Mouse (Mus musculus) stomach, embryonic 14.5 days (tissue): Measurements from ENCODE around the gene Pagr1a. TPM values are rescaled to one million over a fixed set of nuclear protein-coding genes. Genes with fewer than 3 reads are reported as not detected.

Source experiments
- ATAC-seq: fragments of 200-750 bp; cut with Nextera tagmentation; 2 replicates; pipeline ENCODE4 v1.8.0; 2017; ENCODE audit warnings: low read depth, moderate TSS enrichment; ENCODE audit not compliant: insufficient number of reproducible peaks, insufficient read depth, low FRiP score
- H3K27ac ChIP-seq: fragments of 300-500 bp; sonication (generic); 2 replicates; pipeline ENCODE4 v1.5.1; 2014; ENCODE audit warnings: mild to moderate bottlenecking, low read length, moderate library complexity, mixed read lengths
- H3K27me3 ChIP-seq: fragments of 300-500 bp; sonication (generic); 2 replicates; pipeline ENCODE4 v1.6.1; 2014; ENCODE audit warnings: low read length, control low read depth, mixed read lengths; ENCODE audit not compliant: control insufficient read depth, insufficient read depth
- H3K36me3 ChIP-seq: fragments of 300-500 bp; sonication (generic); 2 replicates; pipeline ENCODE4 v1.6.1; 2014; ENCODE audit warnings: mild to moderate bottlenecking, control low read depth, low read length, moderate library complexity, mixed read lengths; ENCODE audit not compliant: control insufficient read depth, insufficient read depth
- H3K4me1 ChIP-seq: fragments of 300-500 bp; sonication (generic); 2 replicates; pipeline ENCODE4 v1.6.1; 2014; ENCODE audit warnings: low read length, control low read depth, mixed read lengths; ENCODE audit not compliant: control insufficient read depth, insufficient read depth
- H3K4me2 ChIP-seq: fragments of 300-500 bp; sonication (generic); replicated peaks from 2 replicates; pipeline ENCODE4 v1.6.1; 2014; ENCODE audit warnings: low read depth, low read length, control low read depth
- H3K4me3 ChIP-seq: fragments of 300-500 bp; sonication (generic); 2 replicates; pipeline ENCODE4 v1.5.1; 2014; ENCODE audit warnings: low read depth, low read length, control low read depth
- H3K9ac ChIP-seq: fragments of 300-500 bp; sonication (generic); replicated peaks from 2 replicates; pipeline ENCODE4 v1.6.1; 2014; ENCODE audit warnings: low read depth, mild to moderate bottlenecking, control low read depth, low read length, moderate library complexity, mixed read lengths
- H3K9me3 ChIP-seq: fragments of 300-500 bp; sonication (generic); 2 replicates; pipeline ENCODE4 v1.6.1; 2016; ENCODE audit warnings: low read depth, low read length, control low read depth; ENCODE audit not compliant: control insufficient read depth
- WGBS: fragments of 180-500 bp; shearing (Covaris S2); extraction: QIAGEN DNeasy Blood & Tissue Kit; methylation state at CpG from one replicate; pipeline ENCODE4 v1.1.7; 2014; 5-methylcytosine and 5-hydroxymethylcytosine counted together
- polyA plus RNA-seq: library from polyadenylated mRNA; unstranded; fragments of >200 nt; fragmentation: Nextera tagmentation; extraction: Ambion mirVana; gene quantifications from 2 replicates; pipeline ENCODE4 v1.2.1, GENCODE M21; 2014

Gene Pagr1a
- polyA plus RNA-seq, 1 experiment from 2014 or later, result 55.8 TPM

DNA sequence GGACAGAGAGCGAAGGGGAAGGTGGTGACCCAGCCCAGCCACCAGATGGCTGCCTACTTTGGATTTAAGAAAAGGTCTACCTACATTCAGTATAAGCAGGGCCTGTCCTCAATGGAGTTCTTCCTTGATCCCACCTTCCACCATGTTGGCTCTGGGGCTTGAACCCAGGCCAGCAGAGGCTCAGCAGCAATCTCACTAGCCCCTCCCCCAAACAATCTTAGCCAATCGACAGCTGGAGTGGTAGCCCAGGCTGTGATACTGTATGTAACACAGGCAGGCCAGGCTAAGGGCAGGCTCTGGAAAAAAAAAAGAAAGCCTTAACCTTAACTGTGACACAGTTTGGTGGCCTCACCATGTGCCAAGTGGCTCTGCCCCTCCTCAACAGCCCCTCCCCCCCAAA lies 5.4 kb downstream of the Pagr1a start:
- Histone ChIP-seq H3K9me3 (no peaks in the 10 kb centered on the region), H3K4me1 (peaks cover 37% of the 10 kb centered on the region), H3K27ac (no peak overlapping the region), H3K27me3 (no peaks in the 10 kb centered on the region), H3K4me2 (no peak overlapping the region), H3K36me3 (peaks cover 12% of the 10 kb centered on the region), H3K9ac (no peak overlapping the region), H3K4me3 (no peak overlapping the region)
- no peak for ATAC-seq
- WGBS, result 67% methylated on average over 2 of the region's 2 CpGs

DNA sequence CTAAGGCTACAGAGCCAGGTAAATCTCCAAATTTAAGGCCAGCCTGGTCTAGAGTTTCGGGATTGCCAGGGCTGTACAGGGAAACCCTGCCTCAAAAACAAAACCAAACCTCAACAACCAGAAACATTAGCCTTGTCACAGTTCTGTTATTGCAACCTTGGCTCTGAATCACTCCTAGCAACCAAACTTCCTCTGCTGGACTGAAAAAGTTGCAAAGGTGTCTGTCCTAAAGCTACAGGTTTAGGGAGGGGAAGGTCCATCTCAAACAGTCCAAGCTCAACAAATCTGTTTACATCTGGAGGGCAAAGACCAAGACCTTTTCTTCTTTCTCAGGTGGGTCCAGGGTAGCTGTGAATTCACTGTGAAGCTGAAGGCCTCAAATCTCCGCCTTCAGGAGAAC lies 6.1 kb downstream of the Pagr1a start:
- no peak for ATAC-seq
- no peak overlapping the region for H3K27ac ChIP-seq
- H3K9ac ChIP-seq, result no peak overlapping the region
- H3K4me3 ChIP-seq, result no peak overlapping the region
- H3K36me3 ChIP-seq, result peaks cover 12% of the 10 kb centered on the region
- WGBS, result 92% methylated on average over 2 of the region's 2 CpGs
- no peaks in the 10 kb centered on the region for H3K27me3 ChIP-seq
- no peak overlapping the region for H3K4me2 ChIP-seq
- H3K4me1 ChIP-seq, result peaks cover 35% of the 10 kb centered on the region
- no peaks in the 10 kb centered on the region for H3K9me3 ChIP-seq

DNA sequence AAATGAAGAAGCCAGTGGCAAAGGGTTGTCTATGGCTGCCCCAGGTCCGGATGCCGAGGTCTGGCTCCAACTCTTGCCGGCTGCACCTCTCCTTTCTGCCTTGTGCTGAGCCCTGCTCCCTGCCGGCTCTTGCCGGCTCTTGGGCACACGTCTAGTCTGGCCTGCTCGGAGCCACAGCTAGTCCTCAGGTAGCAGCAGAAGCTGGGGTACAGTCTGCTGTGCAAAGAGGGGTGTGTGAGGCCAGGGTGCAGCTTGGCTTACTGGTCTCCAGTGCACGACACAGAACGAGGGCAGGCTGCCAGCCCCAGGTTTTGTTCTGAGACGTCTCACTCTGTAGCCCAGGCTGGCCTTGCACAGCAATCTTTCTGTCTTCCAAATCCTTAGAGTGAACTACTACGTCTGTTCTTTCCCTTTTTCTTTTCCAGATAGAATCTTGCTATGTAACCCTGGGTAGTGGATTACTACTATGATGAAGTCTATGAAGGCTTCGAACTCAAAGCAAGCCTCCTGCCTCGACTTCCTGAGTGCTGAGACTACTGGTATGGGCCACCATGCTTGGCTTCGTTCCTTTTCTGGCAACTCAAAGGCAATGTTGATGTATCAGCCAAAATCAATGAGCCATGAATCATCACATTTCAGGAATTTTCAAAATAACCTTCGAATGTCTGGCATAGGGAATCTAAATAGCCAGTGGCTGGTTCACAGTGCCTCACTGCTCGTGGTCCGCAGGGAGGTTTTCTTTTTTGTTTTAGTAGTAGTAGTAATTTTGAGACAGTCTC lies 7.7 kb downstream of the Pagr1a start:
- peaks cover 4% of the 10 kb centered on the region; the same call in 1 of the 2 replicates for H3K36me3 ChIP-seq
- ATAC-seq, result no peak
- no peak overlapping the region for H3K4me2 ChIP-seq
- H3K9ac ChIP-seq, result no peak overlapping the region
- H3K27me3 ChIP-seq, result no peaks in the 10 kb centered on the region
- H3K27ac ChIP-seq, result peak overlapping the region; percentile 91
- H3K4me3 ChIP-seq, result no peak overlapping the region
- peaks cover 21% of the 10 kb centered on the region for H3K4me1 ChIP-seq
- no peaks in the 10 kb centered on the region for H3K9me3 ChIP-seq
- WGBS, result 82% methylated on average over 17 of the region's 17 CpGs

DNA sequence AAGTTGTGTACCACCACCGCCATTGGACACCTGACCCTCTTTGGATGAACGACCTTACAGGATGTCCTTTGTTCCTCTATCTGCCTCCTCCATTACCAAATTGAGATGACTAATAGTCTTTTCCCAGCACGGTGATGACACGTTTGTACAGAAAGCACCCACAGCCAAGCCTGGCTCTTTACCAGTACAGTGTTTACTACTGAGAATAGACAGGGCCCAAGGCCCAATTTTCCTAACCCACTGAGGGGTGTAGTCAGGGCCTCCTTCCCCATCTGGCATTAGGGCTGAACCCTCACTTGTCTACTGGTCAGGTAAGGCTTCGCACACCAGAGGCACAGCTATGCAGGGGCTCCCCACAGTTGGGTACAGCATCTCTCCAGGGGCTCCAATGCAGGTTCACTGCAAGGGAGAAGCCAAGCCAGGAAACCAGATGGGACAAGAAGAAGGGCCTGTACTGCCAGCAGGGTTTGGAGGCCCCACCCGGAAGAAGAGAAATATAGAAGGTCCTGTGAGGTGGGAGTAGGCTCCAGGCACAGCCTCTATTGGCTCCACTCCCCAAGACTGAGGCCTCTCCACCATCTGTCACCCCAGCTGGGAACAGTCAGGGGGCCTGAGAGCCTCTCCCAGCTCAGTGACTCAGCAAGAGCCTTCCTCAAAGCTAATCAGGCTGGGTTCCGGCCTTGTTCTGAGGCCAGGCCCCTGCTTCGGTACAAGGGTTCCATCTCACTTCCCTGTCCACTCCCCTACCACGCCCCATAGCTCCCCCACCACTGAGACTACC lies 8.7 kb downstream of the Pagr1a start:
- H3K9ac ChIP-seq, result no peak overlapping the region
- no peak overlapping the region for H3K4me2 ChIP-seq

DNA sequence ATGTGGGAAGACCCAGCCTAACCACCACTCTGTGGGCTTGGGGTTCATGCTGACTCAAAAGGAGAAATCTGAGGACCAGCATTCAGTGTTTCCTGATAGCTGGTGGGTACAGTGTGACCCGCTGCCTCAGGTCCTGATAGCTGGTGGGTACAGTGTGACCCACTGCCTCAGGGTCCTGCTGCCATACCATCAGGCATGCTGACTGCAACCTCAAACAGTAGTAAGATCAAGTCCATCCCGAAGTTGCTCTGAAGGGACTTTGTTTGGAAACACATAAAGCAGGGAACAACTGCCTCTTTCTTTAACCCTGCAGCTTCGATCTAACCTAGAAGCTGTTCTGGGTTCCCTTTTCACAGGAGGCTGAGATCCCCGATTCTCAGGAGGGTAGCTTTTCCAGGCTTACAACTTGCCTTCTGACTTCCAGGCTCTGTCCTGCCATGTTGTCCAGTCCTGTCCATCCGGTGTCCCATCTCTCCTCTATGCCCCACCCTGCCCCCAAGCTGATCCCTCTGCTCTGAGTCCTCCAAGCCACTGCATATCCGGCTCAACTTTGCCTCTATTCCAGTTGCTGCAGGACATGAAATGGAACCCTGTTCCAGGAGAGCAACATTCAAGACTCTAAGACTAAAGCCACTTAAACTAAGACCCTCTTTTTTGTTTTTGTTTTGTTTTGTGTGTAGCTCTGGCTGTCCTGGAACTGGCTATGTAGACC lies 9.7 kb downstream of the Pagr1a start:
- H3K9ac ChIP-seq, result no peak overlapping the region
- no peaks in the 10 kb centered on the region; the same call in 1 of the 2 replicates for H3K36me3 ChIP-seq
- no peak overlapping the region for H3K4me2 ChIP-seq
- peaks cover 15% of the 10 kb centered on the region for H3K4me1 ChIP-seq
- no peak overlapping the region; the same call in 1 of the 2 replicates for H3K27ac ChIP-seq
- H3K4me3 ChIP-seq, result no peak overlapping the region
- H3K27me3 ChIP-seq, result no peaks in the 10 kb centered on the region
- H3K9me3 ChIP-seq, result no peaks in the 10 kb centered on the region
- ATAC-seq, result no peak
- 84% methylated on average over 6 of the region's 6 CpGs for WGBS

More for the DNA sequence above, 8.7 kb downstream of the Pagr1a start:
- peak overlapping the region; percentile 91 for H3K27ac ChIP-seq
- no peaks in the 10 kb centered on the region for H3K27me3 ChIP-seq
- 41% methylated on average over 9 of the region's 9 CpGs for WGBS
- no peaks in the 10 kb centered on the region for H3K9me3 ChIP-seq
- peaks cover 4% of the 10 kb centered on the region; the same call in 1 of the 2 replicates for H3K36me3 ChIP-seq
- no peak overlapping the region for H3K4me3 ChIP-seq
- peak; percentile 94 for ATAC-seq
- H3K4me1 ChIP-seq, result peaks cover 15% of the 10 kb centered on the region

DNA sequence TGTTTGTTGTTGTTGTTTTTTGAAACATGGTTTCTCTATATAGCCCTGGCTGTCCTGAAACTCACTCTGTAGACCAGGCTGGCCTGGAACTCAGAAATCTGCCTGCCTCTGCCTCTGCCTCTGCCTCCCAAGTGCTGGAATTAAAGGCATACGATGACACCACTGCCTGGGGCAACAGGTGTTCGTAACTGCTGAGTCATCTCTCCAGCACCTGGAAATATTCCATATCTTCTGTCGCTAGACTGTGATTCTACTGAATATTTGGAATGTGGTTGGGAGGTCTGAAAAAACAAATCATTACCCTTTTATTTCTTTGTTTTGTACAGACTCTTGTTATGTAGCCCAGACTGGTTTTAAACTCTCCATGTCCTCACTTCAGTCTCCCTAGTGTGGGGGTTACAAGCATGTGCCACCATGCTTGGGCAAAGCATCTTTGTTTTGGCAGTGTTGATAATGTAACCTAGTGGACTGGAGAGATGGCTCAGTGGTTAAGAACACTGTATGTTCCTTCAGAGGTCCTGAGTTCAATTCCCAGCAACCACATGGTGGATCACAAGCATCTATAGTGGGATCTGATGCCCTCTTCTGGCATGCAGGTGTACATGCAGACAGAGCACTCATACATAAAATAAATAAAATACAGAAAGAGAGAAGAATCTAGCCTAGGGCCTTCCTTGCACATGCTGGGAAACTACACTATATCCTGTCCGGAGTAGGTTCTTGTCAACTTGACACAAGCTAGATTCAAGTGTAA lies 12.9 kb downstream of the Pagr1a start:
- no peaks in the 10 kb centered on the region for H3K27me3 ChIP-seq
- H3K4me1 ChIP-seq, result peaks cover 12% of the 10 kb centered on the region
- WGBS, result 81% methylated on average over 4 of the region's 4 CpGs
- ATAC-seq, result no peak
- H3K27ac ChIP-seq, result no peak overlapping the region
- H3K9me3 ChIP-seq, result no peaks in the 10 kb centered on the region
- no peak overlapping the region for H3K4me2 ChIP-seq
- no peaks in the 10 kb centered on the region for H3K36me3 ChIP-seq
- H3K9ac ChIP-seq, result no peak overlapping the region
- no peak overlapping the region for H3K4me3 ChIP-seq

DNA sequence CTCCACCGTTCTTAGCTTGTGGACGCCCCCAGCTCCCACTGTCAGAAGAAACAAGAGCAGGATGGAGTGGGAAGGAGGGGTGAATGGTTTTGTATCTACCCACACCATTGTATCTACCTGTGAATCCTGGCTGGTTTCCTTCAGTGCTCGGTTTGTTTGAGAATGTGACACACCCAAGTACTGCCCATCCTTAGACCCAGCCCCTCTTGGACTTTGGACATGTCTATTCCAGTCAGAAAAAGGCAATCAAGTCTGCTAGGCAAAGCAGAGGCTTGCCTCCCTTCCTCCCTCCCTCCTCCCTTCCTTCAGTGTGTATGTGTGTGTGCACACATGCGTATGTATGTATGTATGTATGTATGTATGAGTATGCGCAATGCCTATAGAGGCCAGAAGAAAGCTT lies 13.5 kb downstream of the Pagr1a start:
- Histone ChIP-seq H3K4me2 (no peak overlapping the region), H3K4me1 (peaks cover 5% of the 10 kb centered on the region), H3K4me3 (no peak overlapping the region), H3K36me3 (no peaks in the 10 kb centered on the region), H3K27ac (no peak overlapping the region), H3K9ac (no peak overlapping the region), H3K27me3 (no peaks in the 10 kb centered on the region), H3K9me3 (no peaks in the 10 kb centered on the region)
- ATAC-seq, result no peak
- 81% methylated on average over 5 of the region's 5 CpGs for WGBS

DNA sequence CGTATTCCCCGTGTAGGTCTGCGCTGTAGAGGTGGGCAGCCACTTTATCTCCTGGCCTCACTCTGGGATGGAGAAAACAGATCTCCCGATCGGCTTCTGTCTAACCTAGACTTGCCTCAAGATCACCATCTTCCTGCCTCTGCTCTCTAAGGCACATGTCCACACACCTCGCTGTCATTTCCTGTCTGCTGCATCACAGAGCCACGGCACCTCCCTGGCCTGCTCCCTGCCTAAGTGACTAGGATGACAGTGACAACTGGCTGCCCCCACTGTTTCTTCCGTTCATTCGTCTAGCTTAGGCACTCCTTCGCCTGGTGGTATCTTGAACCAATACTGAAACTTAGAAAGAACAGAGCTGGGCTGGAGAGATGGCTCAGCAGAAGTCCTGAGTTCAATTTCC lies 17.6 kb downstream of the Pagr1a start:
- Histone ChIP-seq H3K4me1 (no peaks in the 10 kb centered on the region), H3K4me2 (no peak overlapping the region), H3K27ac (no peak overlapping the region), H3K27me3 (no peaks in the 10 kb centered on the region), H3K36me3 (no peaks in the 10 kb centered on the region), H3K4me3 (no peak overlapping the region), H3K9me3 (no peaks in the 10 kb centered on the region), H3K9ac (no peak overlapping the region)
- 77% methylated on average over 10 of the region's 10 CpGs for WGBS
- ATAC-seq, result no peak
